Mouse (Mus musculus): ENCODE measurements around the gene Fmo5. TPM values are rescaled to one million over a fixed set of nuclear protein-coding genes. Genes with fewer than 3 reads are reported as not detected.

The Fmo5 gene
- polyA plus RNA-seq, 1 experiment from 2014 or later = 4.1 TPM

- H3K27ac ChIP-seq = peak within 1 kb of the TSS; percentile 81
- no peaks in the 10 kb centered on the region for H3K27me3 ChIP-seq
- 1% methylated on average over 51 of the region's 51 CpGs for WGBS
- peaks cover 30% of the 10 kb centered on the region for H3K4me1 ChIP-seq (replicated peaks)
- H3K4me2 ChIP-seq = peak within 1 kb of the TSS; percentile 78
- peak within 1 kb of the TSS; percentile 67 for H3K4me3 ChIP-seq
- no peaks in the 10 kb centered on the region for H3K36me3 ChIP-seq
- no peaks in the 10 kb centered on the region for H3K9me3 ChIP-seq (replicated peaks)
- ATAC-seq (replicated peaks; ENCODE audit: insufficient number of reproducible peaks, insufficient read depth, low FRiP score, low read depth) = peak; percentile 94
- H3K9ac ChIP-seq = peak within 1 kb of the TSS; percentile 67
Measured at GRCm38 (mm10) chr3:97657655-97658411, 29.2 kb downstream of the Fmo5 start, which contains the start of gene Prkab2. Prkab2 (plus strand) TSS chr3:97658193.

DNA sequence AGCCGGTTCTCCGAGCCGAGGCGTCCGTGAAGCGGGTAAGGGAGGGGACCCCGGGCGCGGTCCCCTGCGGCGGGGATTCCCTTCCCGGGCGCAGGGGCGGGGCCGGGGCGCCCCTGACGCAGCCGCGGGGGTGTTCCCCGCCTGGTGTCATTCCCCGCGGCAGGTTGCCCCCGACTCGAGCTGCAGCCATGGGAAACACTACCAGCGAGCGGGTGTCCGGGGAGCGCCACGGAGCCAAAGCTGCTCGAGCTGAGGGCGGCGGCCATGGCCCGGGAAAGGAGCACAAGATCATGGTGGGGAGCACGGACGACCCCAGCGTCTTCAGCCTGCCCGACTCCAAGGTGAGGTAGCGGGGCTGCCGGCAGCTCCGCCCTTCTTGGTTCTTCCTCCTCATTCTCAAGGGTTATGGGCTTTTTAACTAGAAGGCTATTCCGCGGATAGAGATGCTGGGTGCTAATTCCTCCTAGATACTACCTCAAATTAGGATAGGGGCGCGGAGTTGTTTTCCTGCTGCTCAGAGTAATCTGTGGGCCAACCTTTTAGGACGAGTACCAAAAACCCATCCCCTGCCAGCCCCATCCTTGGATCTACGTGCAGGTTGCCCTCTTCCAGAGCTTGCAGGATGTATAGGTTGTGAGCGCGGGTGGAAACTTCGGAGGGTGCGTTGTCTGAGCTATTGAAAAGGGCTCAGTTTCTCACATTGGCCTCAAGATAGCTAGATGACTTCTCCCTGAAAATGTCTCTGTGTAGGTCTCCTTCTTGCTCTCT is 30.0 kb downstream of the Fmo5 start:
- Histone ChIP-seq H3K4me1 (replicated peaks) (peaks cover 26% of the 10 kb centered on the region), H3K27me3 (no peaks in the 10 kb centered on the region), H3K27ac (peak overlapping the region; percentile 81), H3K4me3 (peak overlapping the region; percentile 67), H3K9ac (peak overlapping the region; percentile 67), H3K36me3 (peaks cover 4% of the 10 kb centered on the region), H3K4me2 (peak overlapping the region; percentile 78), H3K9me3 (replicated peaks) (no peaks in the 10 kb centered on the region)
- ATAC-seq (replicated peaks; ENCODE audit: insufficient number of reproducible peaks, insufficient read depth, low FRiP score, low read depth) = peak; percentile 83
- under 1% methylated on average over 48 of the region's 50 CpGs for WGBS

DNA sequence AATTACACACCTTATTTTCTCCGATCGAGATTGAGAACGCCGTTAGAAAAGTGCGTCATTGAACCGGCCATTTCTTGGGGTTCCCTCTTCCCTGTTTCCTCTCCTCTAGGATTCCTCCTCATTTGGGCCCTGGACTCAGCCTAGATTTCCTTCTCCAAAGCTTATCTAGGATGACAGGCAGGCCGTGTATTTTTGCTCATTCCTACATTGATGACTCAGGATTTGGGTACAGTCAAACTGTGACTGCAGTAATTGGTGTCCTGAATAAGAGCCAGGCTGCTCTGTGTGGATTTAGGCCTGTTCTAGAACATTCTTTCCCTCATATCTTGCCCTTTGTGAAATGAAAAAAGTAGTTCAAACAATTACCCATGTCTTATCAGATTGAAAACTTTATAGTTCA is 31.1 kb downstream of the Fmo5 start:
- WGBS = 77% methylated on average over 7 of the region's 7 CpGs
- Histone ChIP-seq H3K4me1 (replicated peaks) (peaks cover 26% of the 10 kb centered on the region), H3K4me2 (peak overlapping the region; percentile 78), H3K27me3 (no peaks in the 10 kb centered on the region), H3K9me3 (replicated peaks) (no peaks in the 10 kb centered on the region), H3K27ac (no peak overlapping the region), H3K9ac (no peak overlapping the region), H3K4me3 (0 out of 2 replicates have a peak overlapping the region, but pooled peaks have one; percentile 67), H3K36me3 (peaks cover 14% of the 10 kb centered on the region)
- no peak for ATAC-seq (replicated peaks; ENCODE audit: insufficient number of reproducible peaks, insufficient read depth, low FRiP score, low read depth)

- ATAC-seq (replicated peaks; ENCODE audit: insufficient number of reproducible peaks, insufficient read depth, low FRiP score, low read depth) = no peak
- H3K27me3 ChIP-seq = no peaks in the 10 kb centered on the region
- WGBS = 51% methylated on average over 8 of the region's 8 CpGs
- no peaks in the 10 kb centered on the region for H3K9me3 ChIP-seq (replicated peaks)
- H3K27ac ChIP-seq = no peak overlapping the region
- no peak overlapping the region for H3K4me3 ChIP-seq
- no peak overlapping the region for H3K4me2 ChIP-seq
- peaks cover 32% of the 10 kb centered on the region for H3K4me1 ChIP-seq (replicated peaks)
- H3K9ac ChIP-seq = no peak overlapping the region
- peaks cover 14% of the 10 kb centered on the region for H3K36me3 ChIP-seq
Measured at GRCm38 (mm10) chr3:97661206-97661605, 32.6 kb downstream of the Fmo5 start.

DNA sequence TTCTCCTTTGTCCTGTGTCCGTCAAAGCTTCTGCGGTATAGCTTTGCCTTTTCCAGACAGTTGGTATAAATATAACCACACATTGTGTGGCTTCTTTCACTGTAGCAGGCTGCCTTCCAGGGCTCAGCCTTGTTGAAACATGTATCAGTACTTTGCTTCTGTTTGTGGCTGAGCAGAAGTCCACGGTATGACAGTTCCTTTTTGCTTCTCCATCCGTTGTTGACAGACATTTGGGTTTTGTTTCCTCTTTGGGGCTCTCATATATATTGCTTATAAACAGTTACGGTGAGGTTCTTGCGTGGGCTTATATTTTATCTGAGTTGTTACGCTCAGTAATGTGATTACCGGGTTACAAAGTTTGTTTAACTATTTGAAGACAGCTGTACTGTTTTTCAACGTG is 36.9 kb downstream of the Fmo5 start:
- Histone ChIP-seq H3K27ac (0 out of 2 replicates have a peak overlapping the region, but pooled peaks have one; percentile 13), H3K36me3 (peaks cover 33% of the 10 kb centered on the region)
- 52% methylated on average over 9 of the region's 9 CpGs for WGBS

DNA sequence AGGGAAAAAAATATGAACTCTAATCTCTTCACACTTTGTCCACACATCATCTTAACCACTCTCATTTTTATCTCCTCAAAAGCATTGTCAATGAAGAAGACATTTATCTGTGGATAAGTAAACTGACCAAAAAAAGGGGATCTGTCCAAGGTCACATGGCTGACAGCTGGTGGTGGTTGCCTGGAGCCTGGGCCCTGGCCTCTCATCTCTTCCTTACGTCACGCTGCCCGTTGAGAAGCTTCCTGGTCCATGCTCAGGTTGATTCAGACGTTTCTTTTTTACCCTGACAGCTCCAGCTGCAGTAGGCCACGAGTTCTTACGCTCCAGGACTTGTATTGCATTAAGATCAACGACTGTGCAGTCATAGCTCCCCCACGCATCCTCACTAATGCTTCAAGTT is 37.5 kb downstream of the Fmo5 start:
- Histone ChIP-seq H3K9me3 (replicated peaks) (no peaks in the 10 kb centered on the region), H3K36me3 (peaks cover 39% of the 10 kb centered on the region), H3K27ac (0 out of 2 replicates have a peak overlapping the region, but pooled peaks have one; percentile 13), H3K4me3 (no peak overlapping the region), H3K9ac (no peak overlapping the region), H3K27me3 (no peaks in the 10 kb centered on the region), H3K4me1 (replicated peaks) (peaks cover 29% of the 10 kb centered on the region), H3K4me2 (no peak overlapping the region)
- no peak for ATAC-seq (replicated peaks; ENCODE audit: insufficient number of reproducible peaks, insufficient read depth, low FRiP score, low read depth)
- 48% methylated on average over 8 of the region's 8 CpGs for WGBS

More for the DNA sequence above, 36.9 kb downstream of the Fmo5 start:
- Histone ChIP-seq H3K4me1 (replicated peaks) (peaks cover 31% of the 10 kb centered on the region), H3K9me3 (replicated peaks) (no peaks in the 10 kb centered on the region), H3K9ac (no peak overlapping the region), H3K27me3 (no peaks in the 10 kb centered on the region), H3K4me2 (no peak overlapping the region), H3K4me3 (no peak overlapping the region)
- ATAC-seq (replicated peaks; ENCODE audit: insufficient number of reproducible peaks, insufficient read depth, low FRiP score, low read depth) = no peak

DNA sequence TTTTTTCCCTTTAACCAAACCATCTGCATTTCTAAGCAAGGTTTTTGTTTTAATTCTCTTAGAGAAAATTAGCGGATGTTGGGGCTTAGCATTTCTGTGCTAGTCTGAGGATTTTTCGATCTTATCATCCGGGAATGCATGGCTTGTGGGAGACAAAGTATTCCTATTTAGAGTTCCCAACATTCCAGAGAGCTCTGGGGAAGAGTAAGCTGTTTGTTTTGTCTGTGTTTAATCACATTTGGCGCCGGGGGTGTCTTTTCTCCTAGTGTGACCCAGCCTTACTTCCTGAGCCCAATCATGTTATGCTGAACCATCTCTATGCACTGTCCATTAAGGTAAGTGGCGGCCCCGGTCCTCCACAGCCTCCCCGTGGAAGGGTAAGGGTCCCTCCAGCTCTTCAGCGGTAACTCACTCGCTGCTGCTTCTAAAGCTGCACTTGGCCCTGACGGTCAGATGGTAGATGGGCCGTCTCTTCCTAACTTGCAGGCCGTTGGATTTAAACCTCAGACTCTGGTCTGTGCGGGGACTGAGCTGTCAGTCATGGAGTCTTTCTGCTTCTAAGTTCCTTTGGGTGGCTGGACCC is 38.6 kb downstream of the Fmo5 start:
- Histone ChIP-seq H3K36me3 (peaks cover 48% of the 10 kb centered on the region), H3K9me3 (replicated peaks) (no peaks in the 10 kb centered on the region), H3K4me1 (replicated peaks) (peaks cover 24% of the 10 kb centered on the region), H3K4me3 (no peak overlapping the region), H3K4me2 (no peak overlapping the region), H3K27me3 (no peaks in the 10 kb centered on the region), H3K27ac (no peak overlapping the region), H3K9ac (no peak overlapping the region)
- no peak for ATAC-seq (replicated peaks; ENCODE audit: insufficient number of reproducible peaks, insufficient read depth, low FRiP score, low read depth)
- WGBS = 36% methylated on average over 14 of the region's 14 CpGs

- 67% methylated on average over 7 of the region's 7 CpGs for WGBS
Measured at GRCm38 (mm10) chr3:97674644-97675110, 46.1 kb downstream of the Fmo5 start, which contains the start of gene Gm17651. Gm17651 (minus strand) TSS chr3:97674694.

DNA sequence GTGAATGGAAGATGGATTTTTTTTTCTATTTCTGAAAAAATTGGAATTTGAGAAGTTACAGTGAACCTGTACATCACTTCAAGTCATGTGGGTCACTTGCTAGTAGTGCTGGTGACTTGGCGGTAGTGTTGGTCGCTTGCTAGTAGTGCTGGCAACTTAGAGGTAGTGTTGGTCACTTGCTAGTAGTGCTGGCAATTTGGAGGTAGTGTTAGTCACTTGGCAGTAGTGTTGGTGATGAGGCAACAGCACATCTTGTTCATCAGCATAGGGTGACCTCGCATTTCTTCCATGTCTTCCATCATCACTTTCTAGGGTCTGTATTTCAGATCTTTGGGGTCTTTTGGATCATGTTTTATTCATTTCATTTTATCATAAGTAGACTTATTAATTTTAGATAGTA is 47.5 kb downstream of the Fmo5 start:
- Histone ChIP-seq H3K27ac (no peak overlapping the region), H3K4me3 (no peak overlapping the region), H3K4me2 (no peak overlapping the region), H3K4me1 (replicated peaks) (peaks cover 6% of the 10 kb centered on the region), H3K9ac (no peak overlapping the region), H3K36me3 (peaks cover 13% of the 10 kb centered on the region), H3K27me3 (no peaks in the 10 kb centered on the region), H3K9me3 (replicated peaks) (no peaks in the 10 kb centered on the region)
- no peak for ATAC-seq (replicated peaks; ENCODE audit: insufficient number of reproducible peaks, insufficient read depth, low FRiP score, low read depth)
- WGBS = 92% methylated on average over 3 of the region's 3 CpGs

More at GRCm38 (mm10) chr3:97674644-97675110, 46.1 kb downstream of the Fmo5 start, which contains the start of gene Gm17651:
- H3K27ac ChIP-seq = no peak within 1 kb of the TSS
- H3K4me3 ChIP-seq = no peak within 1 kb of the TSS
- peaks cover 27% of the 10 kb centered on the region for H3K36me3 ChIP-seq
- H3K9ac ChIP-seq = no peak within 1 kb of the TSS
- no peaks in the 10 kb centered on the region for H3K4me1 ChIP-seq (replicated peaks)
- H3K4me2 ChIP-seq = no peak within 1 kb of the TSS
- H3K27me3 ChIP-seq = no peaks in the 10 kb centered on the region
- no peak for ATAC-seq (replicated peaks; ENCODE audit: insufficient number of reproducible peaks, insufficient read depth, low FRiP score, low read depth)
- H3K9me3 ChIP-seq (replicated peaks) = no peaks in the 10 kb centered on the region

GRCm38 (mm10) chr3:97678416-97678815 is 49.8 kb downstream of the Fmo5 start:
- WGBS = 93% methylated on average over 3 of the region's 3 CpGs
- Histone ChIP-seq H3K9ac (no peak overlapping the region), H3K27me3 (no peaks in the 10 kb centered on the region), H3K27ac (no peak overlapping the region), H3K4me2 (no peak overlapping the region), H3K4me3 (no peak overlapping the region), H3K36me3 (0 out of 2 replicates have a peak, but pooled peaks cover 1% of the 10 kb centered on the region), H3K4me1 (replicated peaks) (peaks cover 21% of the 10 kb centered on the region), H3K9me3 (replicated peaks) (no peaks in the 10 kb centered on the region)
- no peak for ATAC-seq (replicated peaks; ENCODE audit: insufficient number of reproducible peaks, insufficient read depth, low FRiP score, low read depth)
